Mouse (Mus musculus): ENCODE data around the gene Med8. TPM values are rescaled to one million over a fixed set of nuclear protein-coding genes. Genes with fewer than 3 reads are reported as not detected.

Gene Med8
- total RNA-seq (2021): 10 to 100 TPM; 67.9 to 72.2 TPM

DNA sequence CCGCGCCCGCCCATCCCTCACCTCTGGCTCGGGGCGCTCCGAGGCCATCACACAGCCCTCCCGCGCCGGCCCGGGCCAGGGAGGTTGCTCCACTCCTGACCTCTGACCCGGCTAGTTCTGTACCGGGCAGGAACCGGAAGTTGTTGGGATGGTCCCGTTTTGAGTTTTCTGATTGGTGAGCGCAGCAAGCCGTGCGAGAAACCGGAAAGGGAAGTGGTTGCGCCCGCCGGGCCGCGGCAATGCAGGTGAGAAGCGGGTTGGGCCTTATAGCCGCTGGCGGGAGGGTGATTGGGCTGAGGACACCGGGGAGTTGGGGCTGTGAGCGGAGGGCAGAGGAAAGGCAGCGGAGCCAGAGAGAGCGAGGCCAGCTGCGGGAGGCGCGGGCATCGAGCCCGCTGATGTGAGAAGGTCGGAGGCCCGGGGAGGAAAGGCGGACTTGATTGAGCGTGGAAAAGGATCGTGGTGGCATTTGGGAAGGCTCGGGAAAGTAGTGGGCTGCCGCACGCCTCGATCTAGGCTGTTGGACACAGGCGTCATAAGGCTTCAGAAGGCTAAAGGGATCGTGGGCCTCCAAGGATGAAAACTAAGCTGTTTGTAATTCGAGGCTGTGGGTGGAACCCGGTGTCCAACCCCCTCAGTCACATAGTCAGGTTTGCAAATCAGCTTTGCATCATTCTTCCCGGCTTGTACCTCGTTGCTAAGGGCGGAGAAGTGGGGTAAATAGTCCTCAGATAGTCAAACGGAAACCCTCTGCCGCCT lies at the start of gene Med8, which contains the start of gene Szt2:
Med8 (plus strand) TSS at position 196 of the 759 bp plus-strand sequence.
Szt2 (minus strand) TSS at position 132 of the 759 bp plus-strand sequence.
- intact Hi-C loops (cut with DNase I): no loop called here
- peak; percentile 90 to 93 for DNase-seq (ENCODE audit: extremely low spot score in 1 of 2, low spot score in 2 of 2)

- DNase-seq (ENCODE audit: extremely low spot score in 1 of 2, low spot score in 2 of 2): peak; percentile 23 to 81
- intact Hi-C loops (cut with DNase I): no loop called here
These were observed 49.0 kb upstream of the Med8 start for GRCm38 (mm10) chr4:118359896-118360720.

GRCm38 (mm10) chr4:118361451-118361850 lies 47.7 kb upstream of the Med8 start:
- intact Hi-C loops (cut with DNase I): no loop called here
- no peak for DNase-seq (ENCODE audit: extremely low spot score in 1 of 2, low spot score in 2 of 2)

DNA sequence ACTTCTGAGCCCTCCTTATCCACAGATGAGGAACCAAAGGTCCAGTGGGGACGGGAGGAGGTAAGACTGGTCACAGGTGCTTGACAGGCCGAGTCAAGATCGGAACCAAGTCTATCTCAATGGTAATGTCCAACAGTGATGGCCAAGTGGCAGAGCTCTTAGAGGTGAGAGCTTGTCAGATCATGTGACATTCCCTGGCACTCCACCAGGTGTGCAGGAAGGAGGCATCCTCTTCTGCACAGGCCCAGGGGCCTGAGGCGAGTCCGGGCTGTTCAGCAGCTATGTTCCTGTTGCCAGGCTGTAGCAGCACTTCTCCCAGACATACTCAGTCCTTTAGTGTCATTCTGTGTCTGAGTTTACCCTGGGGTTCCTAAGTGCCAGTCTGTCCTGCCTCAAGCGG lies 46.3 kb upstream of the Med8 start:
- intact Hi-C loops (cut with DNase I): no loop called here
- no peak for DNase-seq (ENCODE audit: extremely low spot score in 1 of 2, low spot score in 2 of 2)

GRCm38 (mm10) chr4:118363985-118364384 lies 45.2 kb upstream of the Med8 start:
- intact Hi-C loops (cut with DNase I): no loop called here
- DNase-seq (ENCODE audit: extremely low spot score in 1 of 2, low spot score in 2 of 2): no peak

- DNase-seq (ENCODE audit: extremely low spot score in 1 of 2, low spot score in 2 of 2): no peak
- intact Hi-C loops (cut with DNase I): no loop called here
These were observed 44.5 kb upstream of the Med8 start for GRCm38 (mm10) chr4:118364641-118365040.

DNA sequence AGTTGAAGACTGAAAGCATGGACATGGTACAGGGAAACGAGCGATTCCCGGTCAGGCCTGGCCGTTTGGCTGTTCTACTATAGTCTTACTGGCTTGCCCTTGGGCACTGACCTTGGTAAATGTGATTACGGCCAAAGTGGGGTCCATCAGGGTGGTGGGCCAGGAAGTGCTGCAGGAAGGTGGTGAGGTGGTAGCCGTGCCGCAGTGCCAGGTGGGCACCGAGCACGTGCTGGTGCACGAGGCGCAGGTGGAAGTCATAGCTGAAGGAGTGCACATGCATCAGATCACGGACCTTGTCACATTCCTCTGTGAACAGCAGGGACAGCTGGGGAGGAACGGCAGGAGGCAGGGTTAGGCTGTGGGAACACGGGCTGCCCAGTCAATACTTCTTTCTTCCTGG lies 43.1 kb upstream of the Med8 start:
- intact Hi-C loops (cut with DNase I): no loop called here
- DNase-seq (ENCODE audit: extremely low spot score in 1 of 2, low spot score in 2 of 2): no peak

GRCm38 (mm10) chr4:118367551-118367950 lies 41.6 kb upstream of the Med8 start:
- no peak for DNase-seq (ENCODE audit: extremely low spot score in 1 of 2, low spot score in 2 of 2)
- intact Hi-C loops (cut with DNase I): no loop called here

GRCm38 (mm10) chr4:118368616-118369015 lies 40.5 kb upstream of the Med8 start:
- intact Hi-C loops (cut with DNase I): no loop called here
- no peak for DNase-seq (ENCODE audit: extremely low spot score in 1 of 2, low spot score in 2 of 2)

DNA sequence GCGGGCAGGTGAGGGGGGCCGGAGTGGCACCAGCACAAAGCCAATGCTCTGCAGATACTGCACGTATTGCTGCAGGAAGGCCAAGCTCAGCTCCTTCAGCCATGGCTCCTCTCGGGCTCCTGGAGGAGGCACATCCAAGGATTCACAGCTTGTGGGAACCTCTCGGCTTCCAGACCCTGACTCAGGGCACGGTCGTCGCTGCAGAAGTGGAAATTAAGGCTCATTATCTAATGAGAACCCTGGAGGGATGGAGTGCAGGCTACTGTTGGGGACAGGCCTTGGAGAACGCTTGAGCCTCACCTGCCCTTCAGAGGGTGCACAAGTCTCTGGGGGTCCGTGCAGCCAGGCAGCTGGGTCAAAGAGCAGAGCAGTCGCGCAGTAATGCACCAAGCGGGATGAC lies 37.3 kb upstream of the Med8 start:
- DNase-seq (ENCODE audit: extremely low spot score in 1 of 2, low spot score in 2 of 2): no peak
- intact Hi-C loops (cut with DNase I): no loop called here

- intact Hi-C loops (cut with DNase I): no loop called here
- no peak for DNase-seq (ENCODE audit: extremely low spot score in 1 of 2, low spot score in 2 of 2)
These were observed 33.1 kb upstream of the Med8 start for GRCm38 (mm10) chr4:118375999-118376398.

DNA sequence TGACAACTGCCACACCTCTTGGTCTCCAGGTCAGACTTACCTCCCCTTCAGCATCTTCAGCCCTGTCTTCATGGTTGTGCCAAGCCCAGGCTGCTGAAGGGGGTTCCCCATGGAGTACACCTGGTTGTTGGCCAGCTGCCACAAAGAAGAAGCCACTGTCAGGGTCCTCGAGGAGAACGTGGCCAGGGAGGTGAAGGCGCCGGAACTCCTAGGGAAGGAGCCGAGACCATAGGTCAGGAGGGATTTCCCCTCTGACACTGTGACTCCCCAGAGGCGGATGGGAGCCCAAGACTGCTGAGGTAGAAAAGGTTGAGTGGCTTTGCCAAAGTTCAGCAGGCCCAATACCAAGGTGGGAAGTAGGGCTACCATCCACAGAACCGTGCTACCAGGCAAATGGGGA lies 25.9 kb upstream of the Med8 start:
- intact Hi-C loops (cut with DNase I): no loop called here
- no peak for DNase-seq (ENCODE audit: extremely low spot score in 1 of 2, low spot score in 2 of 2)

GRCm38 (mm10) chr4:118387316-118387715 lies 21.8 kb upstream of the Med8 start:
- intact Hi-C loops (cut with DNase I): no loop called here
- no peak for DNase-seq (ENCODE audit: extremely low spot score in 1 of 2, low spot score in 2 of 2)

- DNase-seq (ENCODE audit: extremely low spot score in 1 of 2, low spot score in 2 of 2): no peak
- intact Hi-C loops (cut with DNase I): no loop called here
These were observed 19.0 kb upstream of the Med8 start for GRCm38 (mm10) chr4:118390146-118390545.

DNA sequence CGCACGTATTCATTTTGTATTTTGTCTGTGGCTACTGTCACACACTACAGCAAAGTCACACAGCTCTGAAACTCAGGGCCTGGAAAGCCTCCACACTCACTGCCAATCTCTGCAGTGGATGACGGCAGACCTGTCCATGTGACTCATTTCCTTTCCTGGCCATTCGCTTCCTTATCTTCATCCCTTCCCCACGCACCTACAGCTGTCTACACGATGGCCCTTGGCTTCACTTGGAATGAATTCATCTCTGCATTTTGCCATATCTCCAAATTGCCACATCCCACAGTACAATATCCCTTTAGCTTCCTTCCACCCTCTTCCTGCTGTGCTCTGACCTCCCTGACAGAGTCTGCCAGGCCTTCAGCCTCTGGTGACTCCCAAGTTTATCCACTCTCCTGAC lies 14.6 kb upstream of the Med8 start:
- no peak for DNase-seq (ENCODE audit: extremely low spot score in 1 of 2, low spot score in 2 of 2)
- intact Hi-C loops (cut with DNase I): no loop called here

GRCm38 (mm10) chr4:118395289-118395688 lies 13.8 kb upstream of the Med8 start:
- intact Hi-C loops (cut with DNase I): no loop called here

DNA sequence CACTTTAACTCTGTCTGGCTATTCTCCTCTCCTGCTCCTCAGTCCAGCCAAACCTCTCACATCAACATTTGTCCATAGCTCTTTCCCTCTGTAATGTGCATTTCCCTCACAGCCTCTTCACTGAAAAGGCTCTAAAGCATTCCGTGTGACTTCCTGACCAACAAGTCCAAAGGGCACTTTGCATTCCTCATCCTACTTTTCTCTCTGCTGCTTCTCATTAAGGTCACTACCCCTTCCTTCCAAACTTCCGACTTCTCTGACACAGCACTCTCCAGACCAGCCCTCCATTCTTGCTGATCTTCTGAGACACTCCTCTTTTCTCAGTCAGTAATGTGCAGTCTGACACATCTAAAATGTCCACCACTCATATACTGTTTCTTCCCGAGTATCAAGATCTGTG lies 12.7 kb upstream of the Med8 start:
- intact Hi-C loops (cut with DNase I): no loop called here
- no peak for DNase-seq (ENCODE audit: extremely low spot score in 1 of 2, low spot score in 2 of 2)

More at GRCm38 (mm10) chr4:118395289-118395688, 13.8 kb upstream of the Med8 start:
- DNase-seq (ENCODE audit: extremely low spot score in 1 of 2, low spot score in 2 of 2): no peak

DNA sequence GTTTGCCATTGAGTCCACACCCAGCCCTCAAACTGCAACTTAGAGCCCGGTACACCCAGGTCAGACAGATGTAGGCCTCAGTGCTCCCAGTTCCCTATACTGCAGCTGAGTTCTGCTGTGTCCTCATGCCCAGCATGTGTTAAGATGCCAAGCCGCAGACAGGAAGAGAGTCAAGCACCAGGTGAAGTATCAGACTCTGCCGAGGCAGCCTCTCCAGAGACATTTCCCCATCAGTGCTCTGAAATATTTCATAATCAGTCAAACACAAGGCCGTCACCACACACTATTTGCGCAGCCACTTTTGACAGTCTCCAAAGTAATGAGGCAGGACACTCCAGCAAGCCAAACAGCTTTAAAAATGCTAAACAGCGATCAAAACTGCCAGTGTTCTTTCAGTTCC lies 10.7 kb upstream of the Med8 start:
- intact Hi-C loops (cut with DNase I): no loop called here
- DNase-seq (ENCODE audit: extremely low spot score in 1 of 2, low spot score in 2 of 2): no peak

GRCm38 (mm10) chr4:118401421-118401820 lies 7.7 kb upstream of the Med8 start:
- no peak for DNase-seq (ENCODE audit: extremely low spot score in 1 of 2, low spot score in 2 of 2)
- intact Hi-C loops (cut with DNase I): no loop called here

- intact Hi-C loops (cut with DNase I): no loop called here
- no peak for DNase-seq (ENCODE audit: extremely low spot score in 1 of 2, low spot score in 2 of 2)
These were observed 7.2 kb upstream of the Med8 start for GRCm38 (mm10) chr4:118401918-118402317.
